Mouse (Mus musculus): ENCODE results near the gene Mrtfb.

DNA sequence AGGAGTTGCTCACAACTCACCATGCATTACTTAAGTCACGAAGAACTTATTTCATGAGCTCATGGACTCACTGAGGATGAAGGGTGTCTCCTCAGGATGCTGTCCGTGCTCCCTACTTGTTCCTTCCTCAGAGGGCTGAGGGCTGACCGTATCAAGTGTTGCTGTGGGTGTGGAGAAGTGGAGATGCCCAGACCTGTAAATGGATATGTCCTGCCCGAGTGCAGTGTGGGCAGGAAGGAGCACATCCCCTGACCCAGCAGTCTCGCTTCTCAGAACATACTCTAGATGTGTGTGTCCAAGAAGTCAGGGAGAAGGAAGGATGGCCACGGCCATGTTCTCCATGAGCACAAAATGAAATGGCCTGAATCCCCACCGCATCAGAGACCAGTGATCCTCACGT, 38.3 kb upstream of the Mrtfb start:
- no peak for TF ChIP-seq CTCF (IDR thresholded peaks at IDR 0.05; ENCODE audit: extremely low read depth, insufficient read length, insufficient replicate concordance, low read depth, low read length)
- no peak for TF ChIP-seq POLR2A (IDR thresholded peaks at IDR 0.05; ENCODE audit: low read depth, low read length)

Measured in small intestine, adult 2 months (tissue).